Mouse (Mus musculus): ENCODE results near the gene Il6ra.

DNA sequence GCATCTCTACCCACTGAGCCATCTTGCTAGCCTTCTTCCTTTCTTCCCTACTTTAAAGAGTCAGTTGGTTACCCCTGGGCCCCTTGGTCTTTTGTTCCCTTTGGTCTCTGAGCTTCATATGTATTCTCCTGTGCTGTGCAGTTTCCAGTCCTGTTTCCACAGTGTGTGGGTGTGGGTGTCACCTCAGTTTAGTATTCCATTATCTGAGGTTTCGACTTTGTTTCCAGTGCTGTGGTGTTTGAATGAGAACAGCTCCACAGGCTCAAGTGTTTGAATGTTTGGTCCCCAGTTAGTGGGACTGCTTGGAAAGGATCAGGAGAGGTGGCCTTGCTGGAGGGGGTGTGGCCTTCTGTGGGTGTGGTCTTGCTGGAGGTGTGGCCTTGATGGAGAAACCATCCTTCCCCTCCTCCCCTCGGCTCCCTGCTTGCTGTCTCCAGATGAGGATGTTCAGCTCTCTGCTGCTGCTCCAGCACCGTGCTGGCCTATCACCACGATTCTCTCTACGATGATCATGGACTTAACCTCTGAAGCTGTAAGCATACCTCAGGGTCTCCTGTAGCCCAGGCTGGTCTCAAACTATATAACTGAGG is 20.4 kb downstream of the Il6ra start:
- no peak for TF ChIP-seq CTCF (IDR thresholded peaks at IDR 0.05; ENCODE audit: low read depth, low read length)
- no peak for TF ChIP-seq POLR2AphosphoS5 (IDR thresholded peaks at IDR 0.05; ENCODE audit: insufficient replicate concordance, low read depth, low read length)
- TF ChIP-seq GATA1 (IDR thresholded peaks at IDR 0.05; ENCODE audit: borderline replicate concordance, low read length) = no peak
- no peak for TF ChIP-seq GATA2 (IDR thresholded peaks at IDR 0.05; ENCODE audit: borderline replicate concordance, low read depth, low read length)

All from G1E (cell line).